Mouse (Mus musculus) hindbrain, embryonic 13.5 days (tissue): Measurements from ENCODE around the gene Adamtsl5. TPM values are rescaled to one million over a fixed set of nuclear protein-coding genes. Genes with fewer than 3 reads are reported as not detected.
"Not testable (repeated sequence)": the region's sequence is repeated elsewhere in the genome, so short reads cannot be mapped to it uniquely, and the experiment has no call there.

Source experiments
- ATAC-seq: fragments of 200-750 bp; cut with Nextera tagmentation; 2 replicates; pipeline ENCODE4 v1.8.0; 2017; ENCODE audit warnings: moderate TSS enrichment; ENCODE audit not compliant: low FRiP score
- H3K27ac ChIP-seq: fragments of 300-500 bp; sonication (generic); 2 replicates; pipeline ENCODE4 v1.5.1; 2015; ENCODE audit warnings: inconsistent platforms, mild to moderate bottlenecking, moderate library complexity
- H3K27me3 ChIP-seq: fragments of 300-500 bp; sonication (generic); 2 replicates; pipeline ENCODE4 v1.6.1; 2015; ENCODE audit warnings: mild to moderate bottlenecking, inconsistent platforms
- H3K36me3 ChIP-seq: fragments of 300-500 bp; sonication (generic); 2 replicates; pipeline ENCODE4 v1.6.1; 2015; ENCODE audit warnings: mild to moderate bottlenecking, inconsistent platforms
- H3K4me1 ChIP-seq: fragments of 300-500 bp; sonication (generic); replicated peaks from 2 replicates; pipeline ENCODE4 v1.6.1; 2015; ENCODE audit warnings: inconsistent platforms
- H3K4me2 ChIP-seq: fragments of 300-500 bp; sonication (generic); 2 replicates; pipeline ENCODE4 v1.6.1; 2015; ENCODE audit warnings: inconsistent platforms, mild to moderate bottlenecking, moderate library complexity
- H3K4me3 ChIP-seq: fragments of 300-500 bp; sonication (generic); 2 replicates; pipeline ENCODE4 v1.5.1; 2015; ENCODE audit warnings: mild to moderate bottlenecking, inconsistent platforms
- H3K9ac ChIP-seq: fragments of 300-500 bp; sonication (generic); 2 replicates; pipeline ENCODE4 v1.6.1; 2015; ENCODE audit warnings: mild to moderate bottlenecking, inconsistent platforms
- H3K9me3 ChIP-seq: fragments of 300-500 bp; sonication (generic); 2 replicates; pipeline ENCODE4 v1.6.1; 2016; ENCODE audit warnings: inconsistent platforms
- WGBS: fragments of 180-500 bp; shearing (Covaris S2); methylation state at CpG from one replicate; pipeline ENCODE4 v1.1.7; 2015; 5-methylcytosine and 5-hydroxymethylcytosine counted together
- polyA plus RNA-seq: library from polyadenylated mRNA; unstranded; fragments of >200 nt; fragmentation: Nextera tagmentation; extraction: Ambion mirVana; gene quantifications from 2 replicates; pipeline ENCODE4 v1.2.1, GENCODE M21; 2015

The Adamtsl5 gene
- polyA plus RNA-seq, 1 experiment from 2014 or later, result 0.42 TPM

DNA sequence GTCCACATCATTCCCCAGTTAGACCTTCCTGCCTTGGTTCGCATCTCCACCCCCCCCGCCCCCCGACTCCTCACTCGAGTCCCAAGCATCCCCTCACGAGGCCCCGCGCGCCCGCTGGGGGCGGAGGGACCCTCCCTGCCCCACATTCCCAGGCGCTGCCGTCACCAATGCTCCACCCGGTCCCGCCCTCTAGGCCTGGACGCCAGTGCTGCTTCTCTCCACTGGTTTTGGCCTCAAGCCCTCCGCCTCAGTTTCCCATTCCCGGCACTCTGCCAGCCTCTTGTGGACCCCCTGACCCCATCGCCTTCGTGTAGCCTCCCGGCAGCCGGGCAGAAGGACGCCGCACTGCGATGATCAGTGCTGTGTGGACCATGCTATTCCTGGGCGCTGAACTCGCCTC is 769 bp upstream of the Adamtsl5 start:
- H3K4me3 ChIP-seq, result no peak overlapping the region
- H3K27ac ChIP-seq, result no peak overlapping the region
- no peak overlapping the region for H3K9ac ChIP-seq
- H3K36me3 ChIP-seq, result no peaks in the 10 kb centered on the region
- peak overlapping the region; percentile 25; the same call in 1 of the 2 replicates for H3K4me2 ChIP-seq
- WGBS, result 12% methylated on average over 26 of the region's 26 CpGs
- no peak for ATAC-seq
- peaks cover 24% of the 10 kb centered on the region for H3K4me1 ChIP-seq
- H3K9me3 ChIP-seq, result no peaks in the 10 kb centered on the region
- H3K27me3 ChIP-seq, result peaks cover 100% of the 10 kb centered on the region

DNA sequence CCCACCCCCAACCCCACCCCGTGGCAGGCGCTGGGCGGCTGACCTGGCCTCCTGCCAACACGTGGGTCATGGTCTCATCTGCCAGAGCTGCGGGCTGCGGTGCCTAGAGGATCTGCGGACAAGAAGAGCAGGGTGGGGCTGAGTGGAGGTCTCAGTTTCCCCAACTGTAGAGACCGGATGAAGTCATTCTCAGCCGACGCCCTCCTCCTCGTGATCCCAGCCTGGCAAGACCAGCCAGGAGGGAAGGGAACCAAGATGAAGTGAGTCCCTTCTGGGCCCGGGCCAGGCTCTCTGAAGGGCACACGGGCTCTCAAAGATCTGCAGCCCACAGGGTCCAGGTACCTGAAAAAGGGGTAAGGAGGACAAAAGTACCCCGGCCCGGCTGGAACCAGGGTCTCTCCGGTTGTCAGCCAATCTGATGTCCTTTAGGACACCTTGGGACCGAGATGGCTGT is 671 bp downstream of the Adamtsl5 start:
- ATAC-seq, result no peak
- Histone ChIP-seq H3K36me3 (no peaks in the 10 kb centered on the region), H3K27ac (no peak overlapping the region), H3K4me3 (no peak overlapping the region), H3K27me3 (peaks cover 100% of the 10 kb centered on the region), H3K4me1 (peaks cover 38% of the 10 kb centered on the region), H3K9ac (no peak overlapping the region), H3K4me2 (peak overlapping the region; percentile 25; the same call in 1 of the 2 replicates), H3K9me3 (no peaks in the 10 kb centered on the region)
- 15% methylated on average over 16 of the region's 17 CpGs for WGBS

DNA sequence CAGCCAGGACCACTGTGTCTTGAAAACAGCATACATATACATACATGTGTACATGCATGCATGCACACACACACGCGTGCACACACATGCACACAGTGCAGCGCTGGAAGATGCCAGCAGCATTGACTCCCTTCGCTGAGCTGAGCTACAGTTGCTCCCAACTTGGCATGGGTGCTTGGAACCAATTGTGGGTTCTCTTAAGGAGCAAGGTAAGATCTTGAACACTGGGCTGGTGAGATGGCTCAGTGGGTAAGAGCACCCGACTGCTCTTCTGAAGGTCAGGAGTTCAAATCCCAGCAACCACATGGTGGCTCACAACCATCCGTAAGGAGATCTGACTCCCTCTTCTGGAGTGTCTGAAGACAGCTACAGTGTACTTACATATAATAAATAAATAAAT is 2.3 kb downstream of the Adamtsl5 start:
- not testable (repeated sequence) for H3K4me3 ChIP-seq, H3K9ac ChIP-seq, ATAC-seq, H3K36me3 ChIP-seq, H3K27ac ChIP-seq, H3K4me2 ChIP-seq, H3K9me3 ChIP-seq
- Histone ChIP-seq H3K27me3 (peaks cover 100% of the 10 kb centered on the region), H3K4me1 (peaks cover 52% of the 10 kb centered on the region)
- 76% methylated on average over 6 of the region's 6 CpGs for WGBS

DNA sequence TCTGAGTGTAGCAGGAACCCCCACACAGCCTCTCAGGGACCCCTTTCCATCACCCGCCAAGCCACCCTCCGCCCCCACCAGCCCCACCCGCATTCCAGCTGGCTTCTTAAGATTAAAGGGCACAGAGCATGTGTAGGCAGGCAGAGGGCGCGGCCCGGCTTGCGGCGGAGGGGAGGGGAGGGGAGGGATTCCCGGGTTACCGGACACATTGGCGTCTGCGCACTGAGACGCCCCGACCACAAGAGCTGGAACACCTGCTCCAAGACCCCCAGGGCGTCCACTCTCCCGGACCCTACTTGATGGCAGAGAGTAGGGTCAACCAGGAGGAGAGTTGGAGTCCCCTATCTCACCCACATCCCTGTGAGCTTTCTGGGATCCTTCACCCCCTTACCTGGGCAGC is 3.1 kb downstream of the Adamtsl5 start:
- Histone ChIP-seq H3K36me3 (no peaks in the 10 kb centered on the region), H3K27me3 (peaks cover 100% of the 10 kb centered on the region), H3K4me1 (peaks cover 52% of the 10 kb centered on the region), H3K9ac (no peak overlapping the region), H3K4me2 (no peak overlapping the region), H3K27ac (no peak overlapping the region), H3K4me3 (no peak overlapping the region), H3K9me3 (no peaks in the 10 kb centered on the region)
- ATAC-seq, result no peak
- 3% methylated on average over 16 of the region's 16 CpGs for WGBS

DNA sequence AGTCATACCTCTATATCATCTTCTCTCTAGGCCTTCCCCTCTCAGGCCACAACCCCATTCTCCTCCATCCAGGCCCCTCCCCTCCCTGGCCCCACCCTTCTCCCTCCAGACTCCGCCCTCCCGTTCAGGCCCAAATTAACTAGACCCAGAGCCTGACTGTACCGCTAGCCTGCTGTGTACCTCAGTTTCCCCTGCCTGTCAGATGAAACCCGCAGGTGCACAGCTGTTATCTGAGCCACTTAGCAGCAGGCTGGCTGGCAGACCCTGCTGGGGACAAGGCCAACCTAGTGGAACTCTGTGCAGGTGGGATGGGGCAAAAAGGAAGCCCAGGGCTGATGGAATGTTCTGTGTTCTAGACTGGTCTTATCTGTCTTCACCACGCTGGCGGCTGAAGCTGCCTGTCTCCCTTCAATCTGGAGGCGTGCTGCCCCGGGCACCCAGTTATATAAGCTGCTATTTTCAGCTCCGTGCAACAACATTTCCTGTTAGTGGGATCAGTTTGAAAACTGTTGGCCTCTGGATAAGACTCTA is 4.0 kb downstream of the Adamtsl5 start:
- Histone ChIP-seq H3K9ac (no peak overlapping the region), H3K4me1 (peaks cover 52% of the 10 kb centered on the region), H3K27ac (no peak overlapping the region), H3K4me2 (no peak overlapping the region), H3K36me3 (no peaks in the 10 kb centered on the region), H3K4me3 (no peak overlapping the region), H3K9me3 (no peaks in the 10 kb centered on the region), H3K27me3 (peaks cover 95% of the 10 kb centered on the region)
- no peak for ATAC-seq
- 42% methylated on average over 9 of the region's 9 CpGs for WGBS

DNA sequence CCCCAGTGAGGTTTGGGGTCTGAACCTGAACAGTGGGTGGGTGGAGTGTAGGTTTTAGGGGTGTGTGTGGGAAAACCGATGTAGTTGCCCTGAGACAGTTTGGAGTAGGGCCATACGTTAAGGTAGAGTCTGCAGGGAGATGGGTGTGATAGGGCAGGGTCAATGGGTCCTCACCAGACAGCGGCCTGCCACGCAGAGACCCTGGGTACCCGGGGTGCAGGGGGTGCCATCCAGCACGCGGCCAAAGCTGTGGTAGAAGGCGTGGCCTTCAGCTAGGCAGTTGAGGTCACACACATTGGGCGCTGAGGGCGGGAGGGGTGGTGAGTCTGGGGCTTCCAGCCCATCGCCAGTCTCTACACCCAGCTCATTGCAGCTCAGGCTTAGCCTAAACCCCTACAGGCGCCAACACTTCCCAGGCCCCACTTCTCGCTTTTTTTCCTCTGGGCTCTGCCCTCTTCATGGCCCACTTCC is 4.8 kb downstream of the Adamtsl5 start:
- Histone ChIP-seq H3K4me1 (peaks cover 46% of the 10 kb centered on the region), H3K4me3 (peak overlapping the region; percentile 31), H3K27ac (no peak overlapping the region), H3K9me3 (no peaks in the 10 kb centered on the region), H3K4me2 (peak overlapping the region; percentile 51), H3K36me3 (no peaks in the 10 kb centered on the region), H3K27me3 (peaks cover 87% of the 10 kb centered on the region), H3K9ac (no peak overlapping the region)
- peak; percentile 9; the same call in 1 of the 2 replicates for ATAC-seq
- WGBS, result 32% methylated on average over 13 of the region's 13 CpGs

DNA sequence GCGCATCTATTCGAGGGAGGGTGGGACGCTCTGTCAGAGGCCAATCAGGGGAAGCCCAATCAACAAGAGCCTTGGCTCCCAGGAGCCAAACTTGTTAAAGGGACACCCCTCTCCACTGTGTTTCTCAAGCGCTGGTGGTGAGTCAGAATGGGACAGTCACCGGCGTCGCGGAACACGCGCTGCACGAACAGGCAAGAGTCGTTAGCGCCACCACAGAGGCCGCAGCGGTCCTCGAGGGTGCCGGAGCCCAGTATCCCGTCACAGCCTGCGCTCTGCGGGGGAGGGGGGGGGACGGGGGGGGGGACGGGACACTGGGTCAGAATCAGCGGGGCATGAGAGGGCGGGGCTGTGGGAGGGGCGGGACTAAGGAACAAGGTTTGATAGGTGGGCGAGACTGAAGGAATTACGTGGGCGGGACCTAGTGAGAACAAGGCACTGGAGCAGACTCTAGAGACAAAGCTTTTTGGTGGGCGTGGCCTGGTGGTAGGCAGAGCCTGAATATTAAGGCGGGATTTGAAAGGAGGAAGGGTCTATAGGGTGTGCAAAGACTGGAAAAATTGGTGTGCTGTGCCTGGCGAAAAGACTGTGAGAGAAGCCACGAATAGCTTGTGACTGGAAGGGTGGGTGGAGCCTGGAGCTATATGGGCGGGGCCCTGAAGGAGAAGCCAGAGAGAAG is 5.3 kb downstream of the Adamtsl5 start:
- Histone ChIP-seq H3K4me1 (peaks cover 40% of the 10 kb centered on the region), H3K9ac (no peak overlapping the region), H3K27me3 (peaks cover 87% of the 10 kb centered on the region), H3K27ac (no peak overlapping the region), H3K4me3 (peak overlapping the region; percentile 31), H3K9me3 (no peaks in the 10 kb centered on the region), H3K4me2 (peak overlapping the region; percentile 51), H3K36me3 (no peaks in the 10 kb centered on the region)
- peak; percentile 55 for ATAC-seq
- 0% methylated on average over 24 of the region's 33 CpGs for WGBS

DNA sequence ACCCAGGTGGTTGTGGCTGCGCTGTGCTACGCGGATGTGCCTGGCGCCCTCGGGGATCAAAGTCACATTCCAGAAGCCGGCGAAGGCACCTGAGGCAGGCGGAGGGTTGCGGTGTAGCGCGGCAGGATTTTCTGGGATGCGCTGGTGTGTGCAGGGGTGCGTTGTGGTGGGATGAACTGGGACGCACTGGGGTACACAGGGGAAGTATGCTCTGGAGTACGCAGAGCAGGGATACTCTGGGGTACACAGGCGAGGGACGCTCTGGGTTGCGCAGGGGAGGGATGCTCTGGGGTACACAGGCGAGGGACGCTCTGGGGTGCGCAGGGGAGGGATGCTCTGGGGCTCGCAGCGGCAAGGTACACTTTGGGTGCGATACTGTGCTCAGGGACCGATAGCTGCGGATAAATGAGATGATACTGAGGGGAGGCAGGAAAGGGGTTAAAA is 5.9 kb downstream of the Adamtsl5 start:
- peak; percentile 38 for ATAC-seq
- Histone ChIP-seq H3K9ac (0 out of 2 replicates have a peak overlapping the region, but pooled peaks have one; percentile 24), H3K4me1 (peaks cover 36% of the 10 kb centered on the region), H3K36me3 (no peaks in the 10 kb centered on the region), H3K4me3 (peak overlapping the region; percentile 31), H3K4me2 (peak overlapping the region; percentile 51), H3K9me3 (no peaks in the 10 kb centered on the region), H3K27ac (no peak overlapping the region), H3K27me3 (peaks cover 83% of the 10 kb centered on the region)
- WGBS, result under 1% methylated on average over 26 of the region's 26 CpGs

DNA sequence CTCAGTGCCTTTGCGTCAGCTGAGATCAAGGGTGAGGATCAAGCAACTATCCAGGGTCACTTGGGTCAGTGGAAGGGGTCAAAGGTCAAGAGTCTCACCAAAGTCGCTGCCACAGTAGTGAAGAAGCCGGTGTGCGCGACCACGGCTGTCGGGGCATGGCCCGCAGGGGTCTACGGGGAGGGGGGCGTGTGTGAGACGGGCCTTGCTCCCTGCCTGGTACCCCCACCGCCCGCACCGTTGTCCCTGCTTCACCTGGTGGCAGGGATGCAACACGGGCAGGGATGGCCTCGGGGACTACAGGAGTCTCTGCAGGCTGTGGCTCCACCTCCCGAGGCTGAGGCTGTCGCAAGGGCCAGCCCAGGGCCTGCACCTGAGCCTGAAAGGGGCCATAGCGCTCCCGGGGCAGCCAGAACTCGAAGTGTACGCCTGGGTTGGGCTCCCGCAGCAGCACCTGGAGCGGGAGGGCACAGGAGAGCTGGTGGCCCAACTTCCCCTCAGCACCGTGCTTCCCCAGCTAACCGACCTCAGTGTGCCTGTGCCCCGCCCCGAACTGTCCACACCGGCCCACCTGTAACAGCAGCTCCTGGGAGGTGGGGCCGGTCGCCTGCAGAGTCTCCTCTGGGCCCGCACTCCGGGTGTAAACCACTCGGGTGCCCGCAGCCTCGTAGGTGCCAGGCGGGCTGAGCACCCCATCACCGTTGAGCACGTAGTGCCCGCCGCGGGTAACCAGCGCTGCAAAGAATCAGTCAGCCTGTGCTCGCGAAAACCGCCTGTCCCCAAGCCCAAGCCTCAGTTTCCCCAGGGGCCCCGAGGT is 6.5 kb downstream of the Adamtsl5 start:
- Histone ChIP-seq H3K9me3 (no peaks in the 10 kb centered on the region), H3K27ac (no peak overlapping the region), H3K4me2 (peak overlapping the region; percentile 51), H3K36me3 (no peaks in the 10 kb centered on the region), H3K4me3 (peak overlapping the region; percentile 31), H3K4me1 (peaks cover 34% of the 10 kb centered on the region), H3K9ac (0 out of 2 replicates have a peak overlapping the region, but pooled peaks have one; percentile 24), H3K27me3 (peaks cover 79% of the 10 kb centered on the region)
- 2% methylated on average over 47 of the region's 47 CpGs for WGBS
- ATAC-seq, result 0 out of 2 replicates have a peak, but pooled peaks have one; percentile 3

DNA sequence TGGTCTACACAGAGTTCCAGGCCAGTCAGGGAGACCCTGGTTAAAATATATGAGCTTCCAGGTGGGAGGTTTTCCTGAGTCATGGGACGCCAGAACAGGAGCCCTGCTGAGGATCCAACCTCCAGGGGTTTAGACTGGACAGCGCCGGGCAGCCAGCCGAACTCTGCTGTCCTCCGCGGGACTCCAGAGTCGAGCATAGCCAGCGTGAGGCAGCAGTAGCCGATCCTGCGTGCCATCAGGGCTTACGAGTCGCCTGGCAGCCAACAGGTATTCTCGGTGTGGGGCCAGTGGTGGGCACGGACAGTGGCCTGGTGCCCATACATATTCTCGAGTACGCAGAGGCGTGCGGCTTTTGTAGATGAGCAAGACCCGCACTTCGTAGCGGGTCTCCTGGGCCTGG is 7.2 kb downstream of the Adamtsl5 start:
- Histone ChIP-seq H3K36me3 (no peaks in the 10 kb centered on the region), H3K9me3 (no peaks in the 10 kb centered on the region), H3K4me3 (no peak overlapping the region), H3K27ac (no peak overlapping the region), H3K27me3 (peaks cover 77% of the 10 kb centered on the region), H3K4me2 (no peak overlapping the region), H3K4me1 (peaks cover 34% of the 10 kb centered on the region), H3K9ac (no peak overlapping the region)
- ATAC-seq, result no peak
- 13% methylated on average over 21 of the region's 21 CpGs for WGBS

DNA sequence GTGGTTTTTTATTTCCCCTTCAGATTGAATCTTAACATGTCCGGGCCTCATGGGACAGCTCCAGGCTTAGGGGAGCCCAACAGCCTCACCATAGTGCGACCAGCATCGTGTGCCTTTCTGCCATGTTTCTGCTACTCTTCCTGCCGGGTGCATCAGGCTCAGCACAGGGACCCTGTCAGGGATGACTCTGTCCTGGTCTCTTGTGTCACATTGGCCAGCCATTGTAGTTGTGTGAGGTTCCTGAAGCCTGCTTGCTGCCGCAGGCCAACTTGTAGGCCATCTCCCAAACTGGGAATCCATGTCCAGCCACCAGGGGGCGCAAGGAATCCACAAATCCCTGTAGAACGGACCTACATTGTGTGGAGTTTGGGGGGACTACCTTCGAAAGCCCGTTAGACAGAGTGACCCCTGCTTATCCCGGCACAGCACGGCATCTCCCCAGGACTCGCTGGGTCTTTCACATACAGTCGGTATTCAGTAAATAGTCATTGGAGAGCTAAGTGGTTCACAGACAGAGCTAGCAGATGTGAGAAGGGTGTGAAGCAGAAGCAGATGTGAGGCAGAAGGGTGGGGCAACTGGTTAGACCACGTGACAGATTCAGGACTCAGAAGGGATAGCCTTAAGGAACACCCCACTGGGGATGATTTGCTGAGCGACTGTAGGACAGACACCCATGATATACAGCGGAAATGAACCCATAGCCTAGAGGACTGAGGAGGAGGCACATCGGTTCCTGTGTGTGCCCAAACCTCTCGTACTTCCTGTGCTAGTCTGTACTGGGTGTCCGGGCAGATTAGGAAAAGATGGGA is 8.1 kb downstream of the Adamtsl5 start:
- peaks cover 75% of the 10 kb centered on the region for H3K27me3 ChIP-seq
- WGBS, result 24% methylated on average over 19 of the region's 19 CpGs
- H3K36me3 ChIP-seq, result 0 out of 2 replicates have a peak, but pooled peaks cover 3% of the 10 kb centered on the region
- H3K9me3 ChIP-seq, result no peaks in the 10 kb centered on the region
- H3K27ac ChIP-seq, result no peak overlapping the region
- H3K9ac ChIP-seq, result no peak overlapping the region; the same call in 1 of the 2 replicates
- 0 out of 2 replicates have a peak overlapping the region, but pooled peaks have one; percentile 13 for H3K4me2 ChIP-seq
- H3K4me3 ChIP-seq, result no peak overlapping the region
- ATAC-seq, result no peak
- peaks cover 31% of the 10 kb centered on the region for H3K4me1 ChIP-seq
